Mouse (Mus musculus) MEL (cell line): ENCODE measurements at regions not wholly inside any gene's neighbourhood (a gene's known extent, or its start where the extent isn't known, plus 50 kb on each side); places are given as distances from the start of the nearest gene placed in this dataset.

ENCODE experiments used
- POLR2A ChIP-seq, 2 experiments: IDR thresholded peaks; 2 replicates each; pipeline ENCODE4 v1.6.1; 2011 to 2012; ENCODE audit warnings: low read length in 2 of 2, mild to moderate bottlenecking in 2 of 2, control low read depth in 1 of 2, improper control_type of control experiment in 1 of 2, low read depth in 1 of 2, moderate library complexity in 1 of 2; ENCODE audit not compliant: control insufficient read depth in 1 of 2, insufficient read depth in 1 of 2, poor library complexity in 1 of 2
- SMC3 ChIP-seq: IDR thresholded peaks from 2 replicates; pipeline ENCODE4 v1.6.1; 2011; ENCODE audit warnings: low read depth, low read length, improper control_type of control experiment

DNA sequence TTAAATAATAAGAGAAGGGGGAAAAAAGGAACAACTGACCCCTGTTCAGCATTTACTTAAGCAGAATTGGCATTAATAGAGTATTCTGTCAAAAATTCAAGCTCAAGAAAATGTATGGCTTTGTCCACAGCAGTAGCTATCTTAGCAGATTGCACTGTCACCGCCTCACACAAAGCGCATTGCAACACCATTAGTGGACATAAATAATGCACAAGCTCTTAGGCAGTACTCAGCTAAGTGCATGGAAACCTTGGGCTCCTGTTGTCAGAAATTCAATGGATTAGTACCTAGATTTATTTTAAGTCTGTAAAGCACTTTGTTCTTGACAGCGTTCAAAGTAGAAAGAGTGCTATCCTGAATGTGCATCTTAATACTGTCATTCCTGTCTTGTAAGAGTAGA is 811.1 kb upstream of the Klhl1 start:
- TF ChIP-seq SMC3: no peak
- TF ChIP-seq POLR2A (IDR thresholded peaks at IDR 0.05; ENCODE audit: control insufficient read depth in 1 of 2, insufficient read depth in 1 of 2, low read depth in 1 of 2, low read length in 2 of 2, poor library complexity in 1 of 2): no peak
